Mouse (Mus musculus): ENCODE measurements around the gene Pou2f2. TPM values are rescaled to one million over a fixed set of nuclear protein-coding genes. Genes with fewer than 3 reads are reported as not detected.

Pou2f2 gene
- 10 to 100 TPM; 13.2 to 15.0 TPM for total RNA-seq (2023)

GRCm38 (mm10) chr7:25179606-25180161 is at the start of gene Pou2f2:
TSS of gene Pou2f2 (minus strand) at chr7:25179726.

DNA sequence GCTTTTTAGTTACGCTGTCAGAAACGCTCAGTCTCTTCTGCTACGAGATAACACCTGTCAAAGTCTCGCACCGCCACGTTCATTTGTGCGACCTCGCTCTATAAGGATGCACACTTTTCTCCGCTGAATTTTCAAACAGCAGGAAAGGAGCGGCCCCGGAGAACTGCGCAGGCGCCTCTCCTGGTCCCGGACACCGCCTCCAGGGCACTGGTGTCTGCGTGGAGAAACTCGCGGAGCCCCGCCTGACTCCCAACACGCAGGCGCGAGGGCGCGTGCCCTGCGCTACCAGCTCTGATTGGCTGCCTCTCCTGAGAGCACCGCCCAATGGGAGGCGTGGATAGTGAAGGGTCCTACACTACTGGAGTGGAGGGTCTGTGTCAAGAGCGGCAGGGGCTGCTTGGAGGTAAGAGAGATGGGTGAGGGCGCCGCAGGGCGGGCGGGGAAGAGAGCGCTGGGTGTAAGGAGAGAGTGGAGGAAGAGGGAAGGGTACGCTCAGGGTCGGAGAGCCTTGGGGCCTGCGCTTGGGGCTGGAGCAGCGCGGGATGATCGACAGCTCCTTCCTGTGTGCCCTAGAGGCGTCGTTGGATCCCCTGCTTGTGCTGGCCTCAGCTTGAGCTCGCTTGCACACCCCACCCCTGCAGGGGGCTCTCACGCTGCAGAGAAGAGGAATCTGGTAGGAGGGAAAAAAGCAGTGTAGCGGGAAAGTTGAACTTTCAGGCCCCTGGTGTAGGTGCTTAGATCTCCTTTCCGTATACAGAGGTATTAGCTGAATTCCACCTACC is 41.8 kb upstream of the Pou2f2 start, which contains the start of gene Zfp526:
Gene Zfp526 (plus strand): TSS at position 324 of the 782 bp plus-strand sequence.

GRCm38 (mm10) chr7:25220457-25221101 is 41.1 kb upstream of the Pou2f2 start, which contains the start of gene Dedd2:
TSS of gene Dedd2 (minus strand) at chr7:25220615.

GRCm38 (mm10) chr7:25071979-25072715 is 107.4 kb downstream of the Pou2f2 start, which contains the start of the genes Grik5 and Zfp574:
TSS of gene Grik5 (minus strand) at chr7:25072346.
TSS of gene Zfp574 (plus strand) at chr7:25072567.

Other genes with a start within 250 kb of the Pou2f2 start
- not detected for gene Gm4881, start 235.2 kb downstream of the Pou2f2 start, total RNA-seq (2023)
- 100 to 1,000 TPM; 126 to 141 TPM for gene Rabac1, start 207.0 kb downstream of the Pou2f2 start, total RNA-seq (2023)
- 100 to 1,000 TPM; 189 to 210 TPM for gene Atp1a3, start 173.8 kb downstream of the Pou2f2 start, total RNA-seq (2023)
- 1 to 10 TPM; 3.0 TPM for gene Grik5, start 107.4 kb downstream of the Pou2f2 start, total RNA-seq (2023)
- 10 to 100 TPM; 14.5 to 15.8 TPM for gene Zfp574, start 107.2 kb downstream of the Pou2f2 start, total RNA-seq (2023)
- gene Dedd2, start 40.9 kb upstream of the Pou2f2 start, total RNA-seq (2023) = 100 to 1,000 TPM; 105 to 118 TPM
- gene Zfp526, start 41.7 kb upstream of the Pou2f2 start, total RNA-seq (2023) = 10 to 100 TPM; 12.1 to 12.7 TPM
- 10 to 100 TPM; 80.7 to 83.4 TPM for gene Gsk3a, start 58.1 kb upstream of the Pou2f2 start, total RNA-seq (2023)
- 10 to 100 TPM in 1 of 2 experiments, 1 to 10 TPM in 1; 9.6 to 10.2 TPM for gene Erf, start 71.0 kb upstream of the Pou2f2 start, total RNA-seq (2023)
- 100 to 1,000 TPM; 191 to 211 TPM for gene Cic, start 88.0 kb upstream of the Pou2f2 start, total RNA-seq (2023)
- gene Pafah1b3, start 118.3 kb upstream of the Pou2f2 start, total RNA-seq (2023) = 1 to 10 TPM; 8.2 to 9.0 TPM
- not detected for gene Prr19, start 121.7 kb upstream of the Pou2f2 start, total RNA-seq (2023)
- gene Tmem145, start 126.4 kb upstream of the Pou2f2 start, total RNA-seq (2023) = not detected
- 1 to 10 TPM; 2.4 to 3.9 TPM for gene Megf8, start 137.4 kb upstream of the Pou2f2 start, total RNA-seq (2023)
- not detected for gene Cnfn, start 190.0 kb upstream of the Pou2f2 start, total RNA-seq (2023)
- 10 to 100 TPM; 30.2 to 37.9 TPM for gene Lipe, start 219.0 kb upstream of the Pou2f2 start, total RNA-seq (2023)
- gene Cxcl17, start 233.2 kb upstream of the Pou2f2 start, total RNA-seq (2023) = not detected